Mouse (Mus musculus) CH12.LX (cell line): ENCODE measurements at regions not wholly inside any gene's neighbourhood (a gene's known extent, or its start where the extent isn't known, plus 50 kb on each side); places are given as distances from the start of the nearest gene placed in this dataset.

Experiments used
- CTCF ChIP-seq, 2 experiments: IDR thresholded peaks in 1 of 2; conservative IDR thresholded peaks in 1 of 2; 2 replicates each; pipeline ENCODE4 v1.5.1; 2011 to 2012; ENCODE audit warnings: low read depth in 2 of 2, low read length in 2 of 2, improper control_type of control experiment in 1 of 2, inconsistent platforms in 1 of 2, mild to moderate bottlenecking in 1 of 2, moderate library complexity in 1 of 2
- HCFC1 ChIP-seq: IDR thresholded peaks from 2 replicates; pipeline ENCODE4 v1.6.1; 2012; ENCODE audit warnings: low read depth, mild to moderate bottlenecking, inconsistent platforms, low read length, improper control_type of control experiment
- POLR2A ChIP-seq: IDR thresholded peaks from 2 replicates; pipeline ENCODE4 v1.6.1; 2011; ENCODE audit warnings: low read depth, mild to moderate bottlenecking, improper control_type of control experiment, low read length
- RCOR1 ChIP-seq: conservative IDR thresholded peaks from 2 replicates; pipeline ENCODE4 v1.6.1; 2012; ENCODE audit warnings: low read depth, mild to moderate bottlenecking, inconsistent platforms, low read length, improper control_type of control experiment
- SMC3 ChIP-seq: IDR thresholded peaks from 2 replicates; pipeline ENCODE4 v1.6.1; 2011; ENCODE audit warnings: low read depth, low read length, improper control_type of control experiment
- TCF12 ChIP-seq: IDR thresholded peaks from 2 replicates; pipeline ENCODE4 v1.6.1; 2014; ENCODE audit warnings: low read depth, mild to moderate bottlenecking, inconsistent platforms, low read length, improper control_type of control experiment
- USF1 ChIP-seq: IDR thresholded peaks from 2 replicates; pipeline ENCODE4 v1.6.1; 2014; ENCODE audit warnings: low read depth, mild to moderate bottlenecking, inconsistent platforms, low read length, improper control_type of control experiment

DNA sequence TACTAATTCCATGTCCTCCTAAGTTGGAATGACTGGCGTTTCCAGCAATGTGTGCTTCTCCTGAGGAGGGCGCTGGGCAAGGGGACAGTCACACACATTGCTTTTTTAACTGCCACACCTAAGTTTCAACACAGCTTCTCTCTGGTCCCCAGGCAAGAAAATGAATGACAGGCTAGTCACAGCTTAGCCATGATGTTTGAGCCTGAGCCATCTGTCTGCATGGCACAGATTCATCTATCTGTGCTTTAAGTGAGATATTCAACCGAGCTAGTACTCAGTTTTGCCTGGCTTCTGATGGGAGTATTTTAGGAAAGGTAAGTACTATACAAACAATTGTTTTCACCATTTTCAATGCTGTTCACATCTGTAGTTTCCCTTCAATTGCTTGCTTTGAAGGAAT is 331.2 kb upstream of the Gm10131 start:
- TF ChIP-seq CTCF (conservative IDR thresholded peaks at IDR 0.05 in 1 of 2, IDR thresholded peaks at IDR 0.05 in 1 of 2; ENCODE audit: low read depth in 2 of 2, low read length in 2 of 2) (no peak), POLR2A (no peak), USF1 (no peak), TCF12 (no peak), HCFC1 (no peak), RCOR1 (no peak), SMC3 (no peak)
